Mouse (Mus musculus) G1E (cell line): ENCODE data around the gene Nlk. TPM values are rescaled to one million over a fixed set of nuclear protein-coding genes. Genes with fewer than 3 reads are reported as not detected.

Experiments used
- ATAC-seq: 2 replicates; pipeline ENCODE4 v1.8.0; 2016; ENCODE audit warnings: mild to moderate bottlenecking; ENCODE audit not compliant: insufficient number of reproducible peaks, poor library complexity, low FRiP score, severe bottlenecking; ENCODE audit errors: extremely low read depth
- DNase-seq: peaks from one replicate; pipeline ENCODE4 v3.0.0; 2012; ENCODE audit warnings: low spot score
- H3K27me3 ChIP-seq: 2 replicates; pipeline ENCODE4 v1.6.1; 2012; ENCODE audit warnings: mild to moderate bottlenecking, low read length, inconsistent platforms; ENCODE audit not compliant: insufficient read depth
- H3K36me3 ChIP-seq: replicated peaks from 2 replicates; pipeline ENCODE3; 2012; ENCODE audit warnings: mild to moderate bottlenecking, inconsistent platforms
- H3K4me1 ChIP-seq: 2 replicates; pipeline ENCODE4 v1.6.1; 2012; ENCODE audit warnings: low read depth, low read length, inconsistent platforms, mixed read lengths; ENCODE audit not compliant: insufficient read depth
- H3K4me3 ChIP-seq: 2 replicates; pipeline ENCODE4 v1.5.1; 2012; ENCODE audit warnings: low read depth, mild to moderate bottlenecking, inconsistent platforms, low read length, moderate library complexity, mixed read lengths
- H3K9me3 ChIP-seq: replicated peaks from 2 replicates; pipeline ENCODE4 v1.6.1; 2012; ENCODE audit warnings: inconsistent platforms
- CTCF ChIP-seq: IDR thresholded peaks from 2 replicates; pipeline ENCODE4 v1.5.1; 2012; ENCODE audit warnings: low read depth, low read length, inconsistent platforms, mixed read lengths
- GATA1 ChIP-seq: IDR thresholded peaks from 2 replicates; pipeline ENCODE4 v1.6.1; 2012; ENCODE audit warnings: borderline replicate concordance, low read length, inconsistent platforms, mixed read lengths
- GATA2 ChIP-seq: IDR thresholded peaks from 2 replicates; pipeline ENCODE4 v1.6.1; 2012; ENCODE audit warnings: low read depth, low read length, inconsistent platforms, borderline replicate concordance
- POLR2AphosphoS5 ChIP-seq: IDR thresholded peaks from 2 replicates; pipeline ENCODE4 v1.6.1; 2012; ENCODE audit warnings: low read depth, low read length, inconsistent platforms; ENCODE audit not compliant: insufficient replicate concordance
- TAL1 ChIP-seq: conservative IDR thresholded peaks from 2 replicates; pipeline ENCODE4 v1.6.1; 2012; ENCODE audit warnings: low read depth, low read length, inconsistent platforms, mixed read lengths
- polyA plus RNA-seq: library from polyadenylated mRNA; stranded (reverse); fragments of >175 nt; gene quantifications from 2 replicates; pipeline ENCODE4 v1.2.3, GENCODE M21; 2012
- total RNA-seq, 2 experiments: library from RNA; stranded (forward) in 1 of 2; stranded (reverse) in 1 of 2; fragments of 200-1000 nt in 1 of 2; fragments of >200 nt in 1 of 2; fragmentation: Nextera tagmentation in 1 of 2; gene quantifications; 2 replicates each; pipeline ENCODE4 v1.2.3; 2014 to 2017

The Nlk gene
- total and polyA plus RNA-seq, 3 experiments, result 8.2 to 32.9 (median 29.4) TPM

DNA sequence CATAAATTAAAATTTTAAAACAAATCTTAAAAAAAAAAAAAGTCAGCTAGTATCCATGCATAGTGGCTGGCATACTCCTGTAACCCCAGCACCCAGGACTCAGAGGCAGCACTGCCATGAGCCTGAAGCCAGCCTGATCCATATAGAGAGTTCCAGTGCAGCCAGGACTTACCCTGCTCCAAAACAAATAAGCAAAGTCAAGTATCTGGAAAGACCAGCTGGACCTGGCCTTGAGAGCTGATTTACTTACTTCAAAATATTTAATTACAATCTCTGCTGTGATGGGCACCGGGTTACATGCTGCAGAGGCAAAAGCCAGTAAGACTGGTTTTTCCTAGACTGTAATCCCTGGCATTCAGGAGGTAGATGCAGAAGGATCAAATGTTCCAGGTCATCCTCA, 27.6 kb upstream of the Nlk start:
- no peaks in the 10 kb centered on the region for H3K36me3 ChIP-seq
- no peaks in the 10 kb centered on the region for H3K4me1 ChIP-seq
- TF ChIP-seq GATA2 (no peak), GATA1 (no peak), POLR2AphosphoS5 (no peak)
- ATAC-seq (no peak), DNase-seq (no peak)
- H3K4me3 ChIP-seq, result no peak overlapping the region
- H3K9me3 ChIP-seq, result no peaks in the 10 kb centered on the region
- H3K27me3 ChIP-seq, result peaks cover 9% of the 10 kb centered on the region

DNA sequence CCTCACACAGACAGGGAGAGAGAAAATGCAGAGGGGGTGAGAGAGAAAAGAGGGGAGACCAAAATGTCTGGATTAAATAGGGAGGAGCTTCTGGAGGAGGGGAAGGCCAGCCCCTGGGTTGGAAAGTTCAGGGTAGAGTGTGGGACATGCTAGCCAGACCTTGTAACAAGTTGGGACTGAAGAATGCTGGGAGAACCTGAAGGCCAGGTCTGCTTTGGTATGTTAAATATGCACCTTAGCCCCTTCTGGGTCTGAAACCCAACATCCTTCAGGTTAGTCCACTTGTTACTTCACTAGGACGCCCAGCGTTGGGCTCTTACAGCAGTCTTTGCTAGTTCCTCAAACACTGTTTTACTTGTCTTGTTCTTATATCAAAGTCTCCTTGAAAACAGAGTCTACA, 24.2 kb upstream of the Nlk start:
- Histone ChIP-seq H3K4me1 (no peaks in the 10 kb centered on the region), H3K9me3 (no peaks in the 10 kb centered on the region), H3K4me3 (no peak overlapping the region), H3K27me3 (peaks cover 12% of the 10 kb centered on the region), H3K36me3 (no peaks in the 10 kb centered on the region)
- no peak for DNase-seq
- no peak for ATAC-seq
- TF ChIP-seq POLR2AphosphoS5 (no peak), GATA2 (no peak), GATA1 (no peak), CTCF (no peak), TAL1 (no peak)

GRCm38 (mm10) chr11:78717655-78718054, 20.5 kb upstream of the Nlk start:
- no peak for ATAC-seq
- no peaks in the 10 kb centered on the region for H3K4me1 ChIP-seq

DNA sequence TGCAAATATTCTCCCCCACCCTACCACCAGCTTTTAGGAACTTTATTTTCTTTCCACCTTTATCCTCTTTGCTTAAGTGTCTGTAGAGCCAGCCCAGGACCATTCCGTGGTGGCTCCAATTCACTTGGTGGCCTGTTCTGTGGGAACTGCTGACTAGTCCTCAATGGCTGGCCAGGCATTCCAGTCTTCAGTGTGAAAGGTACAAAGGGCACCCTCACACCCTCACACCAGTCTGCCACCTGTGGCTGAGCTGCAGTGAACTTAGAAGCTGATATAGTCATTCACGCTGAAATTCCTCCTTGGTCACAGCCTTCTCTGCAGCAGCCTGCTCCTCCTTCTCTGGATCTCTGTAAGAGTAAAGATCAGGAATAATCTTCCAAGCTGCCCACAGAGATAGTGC, 11.5 kb upstream of the Nlk start:
- no peak for ATAC-seq
- Histone ChIP-seq H3K27me3 (peaks cover 21% of the 10 kb centered on the region; the same call in 1 of the 2 replicates), H3K36me3 (no peaks in the 10 kb centered on the region), H3K4me3 (no peak overlapping the region), H3K4me1 (no peaks in the 10 kb centered on the region; the same call in 1 of the 2 replicates), H3K9me3 (no peaks in the 10 kb centered on the region)
- no peak for TF ChIP-seq GATA2
- TF ChIP-seq TAL1, result no peak
- TF ChIP-seq CTCF, result no peak
- TF ChIP-seq GATA1, result no peak
- no peak for TF ChIP-seq POLR2AphosphoS5
- DNase-seq, result no peak

More at GRCm38 (mm10) chr11:78717655-78718054, 20.5 kb upstream of the Nlk start:
- Histone ChIP-seq H3K4me3 (no peak overlapping the region), H3K36me3 (no peaks in the 10 kb centered on the region), H3K9me3 (no peaks in the 10 kb centered on the region), H3K27me3 (peaks cover 10% of the 10 kb centered on the region; the same call in 1 of the 2 replicates)
- no peak for DNase-seq
- no peak for TF ChIP-seq CTCF
- TF ChIP-seq GATA1, result no peak
- TF ChIP-seq TAL1, result no peak
- no peak for TF ChIP-seq GATA2
- no peak for TF ChIP-seq POLR2AphosphoS5

GRCm38 (mm10) chr11:78706026-78706425, 8.9 kb upstream of the Nlk start:
- TF ChIP-seq TAL1, result no peak
- no peak for TF ChIP-seq GATA1
- TF ChIP-seq CTCF, result no peak
- no peak overlapping the region for H3K4me3 ChIP-seq
- DNase-seq (no peak), ATAC-seq (no peak)
- H3K27me3 ChIP-seq, result peaks cover 28% of the 10 kb centered on the region
- no peaks in the 10 kb centered on the region for H3K9me3 ChIP-seq
- H3K4me1 ChIP-seq, result no peaks in the 10 kb centered on the region; the same call in 1 of the 2 replicates
- no peaks in the 10 kb centered on the region for H3K36me3 ChIP-seq

DNA sequence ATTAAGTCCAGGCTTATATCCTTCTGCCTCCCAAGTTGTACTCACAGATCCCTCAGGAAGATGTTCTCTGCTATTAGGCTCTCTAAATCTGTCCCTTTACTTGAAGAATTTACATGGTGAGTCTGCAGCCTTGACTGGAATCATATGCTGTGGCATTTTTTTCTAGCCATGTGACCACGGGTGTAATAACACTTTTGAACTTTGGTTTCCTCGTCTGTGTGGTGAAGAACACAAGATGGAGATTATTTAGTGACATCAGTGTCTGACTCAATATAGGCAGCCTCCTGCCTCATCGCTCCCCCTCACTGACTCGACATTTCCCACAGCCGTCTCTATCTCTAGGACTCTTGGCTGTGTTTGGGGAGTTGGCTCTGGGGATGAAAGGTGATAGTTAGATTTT, 5.9 kb upstream of the Nlk start:
- ATAC-seq (no peak), DNase-seq (no peak)
- Histone ChIP-seq H3K9me3 (no peaks in the 10 kb centered on the region), H3K36me3 (no peaks in the 10 kb centered on the region), H3K27me3 (peaks cover 32% of the 10 kb centered on the region), H3K4me3 (no peak overlapping the region), H3K4me1 (no peaks in the 10 kb centered on the region; the same call in 1 of the 2 replicates)
- TF ChIP-seq CTCF, result no peak
- TF ChIP-seq TAL1, result no peak
- no peak for TF ChIP-seq GATA2
- TF ChIP-seq GATA1, result no peak
- TF ChIP-seq POLR2AphosphoS5, result no peak

- H3K4me3 ChIP-seq, result no peak overlapping the region
- no peaks in the 10 kb centered on the region for H3K36me3 ChIP-seq
- no peaks in the 10 kb centered on the region for H3K9me3 ChIP-seq
- TF ChIP-seq GATA1, result no peak
- TF ChIP-seq GATA2, result no peak
- no peak for TF ChIP-seq POLR2AphosphoS5
- no peak for TF ChIP-seq TAL1
- no peak for TF ChIP-seq CTCF
- H3K27me3 ChIP-seq, result peaks cover 32% of the 10 kb centered on the region
- no peak for ATAC-seq
- DNase-seq, result no peak
- H3K4me1 ChIP-seq, result no peaks in the 10 kb centered on the region; the same call in 1 of the 2 replicates
These were observed 5.1 kb upstream of the Nlk start for GRCm38 (mm10) chr11:78702319-78702718.
